Mouse (Mus musculus): ENCODE measurements at regions not wholly inside any gene's neighbourhood (a gene's known extent, or its start where the extent isn't known, plus 50 kb on each side); places are given as distances from the start of the nearest gene placed in this dataset.
"Not testable (repeated sequence)": the region's sequence is repeated elsewhere in the genome, so short reads cannot be mapped to it uniquely, and the experiment has no call there.

GRCm38 (mm10) chr3:65608385-65608784 is 57.6 kb upstream of the Lekr1 start:
- H3K27me3 ChIP-seq (ENCODE audit: control insufficient read depth, insufficient read depth, low read length): no peaks in the 10 kb centered on the region
- peaks cover 9% of the 10 kb centered on the region for H3K4me1 ChIP-seq (ENCODE audit: control insufficient read depth, insufficient read depth, low read length)
- no peak overlapping the region for H3K27ac ChIP-seq (replicated peaks; ENCODE audit: insufficient read depth, low read depth, low read length)
- TF ChIP-seq CTCF (IDR thresholded peaks at IDR 0.05; ENCODE audit: low read depth, low read length) (no peak), POLR2A (IDR thresholded peaks at IDR 0.05; ENCODE audit: extremely low read depth, insufficient read depth, low read length) (no peak)
- no peak overlapping the region for H3K9ac ChIP-seq (ENCODE audit: low read depth, low read length)
- no peak for DNase-seq (ENCODE audit: extremely low read depth, low read depth, low spot score)
- no peak overlapping the region for H3K4me3 ChIP-seq (ENCODE audit: insufficient read depth, low read depth, low read length)
- H3K36me3 ChIP-seq (ENCODE audit: control insufficient read depth, insufficient read depth, low read length): no peaks in the 10 kb centered on the region
- no peaks in the 10 kb centered on the region for H3K79me2 ChIP-seq (ENCODE audit: control insufficient read depth, insufficient read depth, low read length)
- 67% methylated on average over 5 of the region's 5 CpGs for WGBS

- Histone ChIP-seq H3K4me3 (ENCODE audit: insufficient read depth, low read depth, low read length) (no peak overlapping the region), H3K79me2 (ENCODE audit: control insufficient read depth, insufficient read depth, low read length) (no peaks in the 10 kb centered on the region), H3K27me3 (ENCODE audit: control insufficient read depth, insufficient read depth, low read length) (no peaks in the 10 kb centered on the region), H3K27ac (replicated peaks; ENCODE audit: insufficient read depth, low read depth, low read length) (no peak overlapping the region), H3K36me3 (ENCODE audit: control insufficient read depth, insufficient read depth, low read length) (no peaks in the 10 kb centered on the region), H3K9ac (ENCODE audit: low read depth, low read length) (no peak overlapping the region), H3K4me1 (ENCODE audit: control insufficient read depth, insufficient read depth, low read length) (peaks cover 9% of the 10 kb centered on the region)
- TF ChIP-seq POLR2A (IDR thresholded peaks at IDR 0.05; ENCODE audit: extremely low read depth, insufficient read depth, low read length) (no peak), CTCF (IDR thresholded peaks at IDR 0.05; ENCODE audit: low read depth, low read length) (no peak)
- no peak for DNase-seq (ENCODE audit: extremely low read depth, low read depth, low spot score)
- 30% methylated on average over 3 of the region's 3 CpGs for WGBS
These were observed 54.3 kb upstream of the Lekr1 start for GRCm38 (mm10) chr3:65611712-65612111.

GRCm38 (mm10) chr3:65612387-65612786 is 53.6 kb upstream of the Lekr1 start:
- H3K27ac ChIP-seq (replicated peaks; ENCODE audit: insufficient read depth, low read depth, low read length): peak overlapping the region; percentile 16; the same call in 1 of the 2 replicates
- no peaks in the 10 kb centered on the region for H3K79me2 ChIP-seq (ENCODE audit: control insufficient read depth, insufficient read depth, low read length)
- peak; percentile 65 for DNase-seq (ENCODE audit: extremely low read depth, low read depth, low spot score)
- H3K4me1 ChIP-seq (ENCODE audit: control insufficient read depth, insufficient read depth, low read length): peaks cover 9% of the 10 kb centered on the region
- peak overlapping the region; percentile 15; the same call in 1 of the 2 replicates for H3K4me3 ChIP-seq (ENCODE audit: insufficient read depth, low read depth, low read length)
- H3K9ac ChIP-seq (ENCODE audit: low read depth, low read length): peak overlapping the region; percentile 47
- WGBS: 53% methylated on average over 6 of the region's 6 CpGs
- TF ChIP-seq CTCF (IDR thresholded peaks at IDR 0.05; ENCODE audit: low read depth, low read length) (no peak), POLR2A (IDR thresholded peaks at IDR 0.05; ENCODE audit: extremely low read depth, insufficient read depth, low read length) (no peak)
- no peaks in the 10 kb centered on the region for H3K27me3 ChIP-seq (ENCODE audit: control insufficient read depth, insufficient read depth, low read length)
- no peaks in the 10 kb centered on the region for H3K36me3 ChIP-seq (ENCODE audit: control insufficient read depth, insufficient read depth, low read length)

GRCm38 (mm10) chr3:65612968-65613367 is 53.1 kb upstream of the Lekr1 start:
- DNase-seq (ENCODE audit: extremely low read depth, low read depth, low spot score): no peak
- Histone ChIP-seq H3K27ac (replicated peaks; ENCODE audit: insufficient read depth, low read depth, low read length) (no peak overlapping the region), H3K36me3 (ENCODE audit: control insufficient read depth, insufficient read depth, low read length) (no peaks in the 10 kb centered on the region), H3K27me3 (ENCODE audit: control insufficient read depth, insufficient read depth, low read length) (no peaks in the 10 kb centered on the region), H3K79me2 (ENCODE audit: control insufficient read depth, insufficient read depth, low read length) (no peaks in the 10 kb centered on the region), H3K9ac (ENCODE audit: low read depth, low read length) (no peak overlapping the region), H3K4me3 (ENCODE audit: insufficient read depth, low read depth, low read length) (no peak overlapping the region), H3K4me1 (ENCODE audit: control insufficient read depth, insufficient read depth, low read length) (peaks cover 10% of the 10 kb centered on the region)
- WGBS: 75% methylated on average over 6 of the region's 6 CpGs
- no peak for TF ChIP-seq POLR2A (IDR thresholded peaks at IDR 0.05; ENCODE audit: extremely low read depth, insufficient read depth, low read length)
- TF ChIP-seq CTCF (IDR thresholded peaks at IDR 0.05; ENCODE audit: low read depth, low read length): no peak

GRCm38 (mm10) chr3:65614901-65615300 is 51.1 kb upstream of the Lekr1 start:
- peaks cover 12% of the 10 kb centered on the region for H3K4me1 ChIP-seq (ENCODE audit: control insufficient read depth, insufficient read depth, low read length)
- not testable (repeated sequence) for H3K9ac ChIP-seq (ENCODE audit: low read depth, low read length); H3K27me3 ChIP-seq (ENCODE audit: control insufficient read depth, insufficient read depth, low read length); DNase-seq (ENCODE audit: extremely low read depth, low read depth, low spot score); H3K27ac ChIP-seq (replicated peaks; ENCODE audit: insufficient read depth, low read depth, low read length); H3K36me3 ChIP-seq (ENCODE audit: control insufficient read depth, insufficient read depth, low read length); H3K79me2 ChIP-seq (ENCODE audit: control insufficient read depth, insufficient read depth, low read length); H3K4me3 ChIP-seq (ENCODE audit: insufficient read depth, low read depth, low read length)
- 91% methylated on average over 8 of the region's 8 CpGs for WGBS

Data from liver, adult 2 months (tissue).